Mouse (Mus musculus): ENCODE measurements around the gene Gm10260.

Gm10260 gene

DNA sequence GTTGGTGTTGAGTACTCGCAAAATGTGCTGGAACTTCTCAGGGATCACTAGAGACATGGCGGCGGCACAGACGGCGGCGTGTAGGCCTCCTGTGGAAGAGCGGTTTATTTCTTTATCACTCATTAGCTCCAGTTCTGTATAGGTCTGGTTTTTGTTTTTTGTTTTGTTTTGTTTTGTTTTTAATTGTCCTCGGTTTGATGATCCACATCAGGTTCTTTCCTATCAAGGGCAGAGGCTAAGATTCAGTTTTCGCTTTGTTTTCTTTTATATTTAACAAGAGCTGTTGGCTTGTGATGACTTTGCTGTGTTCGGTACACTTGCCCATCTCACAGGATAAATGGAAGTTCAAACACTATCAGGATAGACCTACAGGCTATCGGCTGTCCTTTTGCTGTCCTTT lies at the start of gene Gm10260:
Gene Gm10260, minus strand, starts transcription at position 101 of the 400 bp plus-strand sequence.
- DNase-seq, result no peak

DNA sequence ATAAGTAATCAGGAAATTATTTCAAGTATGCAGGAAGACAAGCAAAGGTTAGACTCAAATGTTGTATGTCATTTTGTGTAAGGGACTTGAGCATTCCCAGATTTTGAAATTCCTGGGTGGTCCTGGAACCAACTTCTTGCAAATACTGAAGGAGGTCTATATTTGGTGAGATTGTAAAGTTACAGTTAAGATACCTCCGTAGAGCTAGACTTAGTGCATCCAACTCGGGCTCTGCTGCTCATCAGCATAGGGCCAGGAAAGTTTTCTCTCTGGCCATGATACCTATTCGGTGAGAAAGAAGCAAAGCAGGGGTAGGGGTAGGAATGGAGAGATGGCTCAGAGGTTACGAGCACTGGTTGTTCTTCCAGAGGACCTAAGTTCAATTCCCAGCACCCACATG lies 49.4 kb upstream of the Gm10260 start:
- DNase-seq, result no peak

DNA sequence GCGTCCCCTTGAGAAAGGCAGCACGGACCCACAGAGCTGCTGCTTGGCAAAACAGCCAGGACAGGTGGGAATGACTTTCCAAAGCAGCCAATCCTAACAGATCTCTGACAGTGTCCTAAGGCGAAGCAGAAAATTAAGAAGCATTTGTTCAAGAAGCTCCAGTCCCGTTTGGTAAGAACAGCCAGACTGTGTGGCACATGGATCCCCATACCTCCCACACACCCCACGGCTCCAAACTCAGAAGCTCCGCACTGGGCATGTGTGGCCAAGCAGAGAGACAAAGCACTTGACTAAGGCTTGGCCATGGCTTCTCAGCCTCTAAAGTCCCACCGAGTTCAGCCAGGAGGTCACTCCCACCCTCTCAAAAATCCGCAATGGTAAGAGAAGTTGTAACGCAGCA lies 45.5 kb upstream of the Gm10260 start:
- DNase-seq, result peak in 1 of 2 experiments; percentile 22

DNA sequence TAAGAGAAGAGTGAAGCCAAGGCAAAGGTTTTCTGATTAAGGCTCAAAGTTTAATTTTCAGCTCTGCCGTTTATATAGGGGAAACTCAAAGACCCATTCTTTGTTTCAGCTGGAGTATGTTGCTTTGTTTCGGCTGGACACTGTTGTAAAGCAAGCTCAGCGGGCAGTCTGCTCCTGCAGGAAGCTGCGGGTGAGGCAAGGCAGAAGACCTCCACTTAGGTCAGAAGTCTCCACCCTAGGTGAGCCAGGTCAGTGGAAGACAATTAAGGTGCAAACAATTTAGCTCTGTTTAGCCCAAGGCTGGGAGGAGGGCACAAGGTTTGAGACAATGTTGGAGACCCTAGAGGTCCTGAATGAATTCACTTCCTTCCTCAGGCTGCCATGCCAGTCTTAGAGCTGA lies 42.0 kb upstream of the Gm10260 start:
- DNase-seq, result no peak

DNA sequence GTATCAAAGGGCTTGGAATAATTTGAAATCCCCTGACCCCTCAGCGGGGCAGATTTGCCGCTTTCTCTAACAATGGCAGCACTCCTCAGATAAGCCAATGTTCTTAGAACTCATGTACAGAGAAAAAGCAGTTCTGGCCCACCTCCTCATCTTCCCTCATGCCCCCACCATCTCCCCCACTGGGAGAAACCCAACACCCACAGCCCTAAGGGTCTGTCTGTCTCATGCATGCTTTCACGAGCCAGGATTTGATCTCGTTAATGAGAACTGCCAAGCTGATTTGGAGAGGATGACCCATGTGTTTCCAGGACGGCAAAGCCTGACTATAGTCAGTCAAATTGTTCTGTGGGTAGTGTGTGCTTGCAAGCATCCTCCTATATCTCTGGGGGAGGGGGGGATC lies 37.0 kb upstream of the Gm10260 start:
- DNase-seq, result no peak

DNA sequence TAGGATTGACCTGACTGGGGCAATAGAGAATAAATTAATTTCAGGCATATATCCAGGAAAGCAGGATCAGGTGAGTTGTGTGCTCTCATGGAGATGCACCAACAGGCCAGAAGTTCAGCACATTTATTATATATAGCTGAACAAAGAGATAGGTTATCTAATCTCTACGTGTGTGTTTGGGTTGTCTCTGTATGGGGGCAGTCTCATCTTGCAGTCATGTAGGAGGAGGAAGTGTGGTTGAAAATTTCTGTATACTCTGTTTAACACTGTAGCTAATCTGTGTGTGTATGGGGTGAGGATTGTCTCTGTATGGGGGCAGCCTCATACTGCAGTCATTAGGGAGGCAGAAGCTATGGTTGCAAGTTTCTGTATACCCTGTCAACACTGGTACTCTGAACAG lies 34.3 kb upstream of the Gm10260 start:
- no peak for DNase-seq

DNA sequence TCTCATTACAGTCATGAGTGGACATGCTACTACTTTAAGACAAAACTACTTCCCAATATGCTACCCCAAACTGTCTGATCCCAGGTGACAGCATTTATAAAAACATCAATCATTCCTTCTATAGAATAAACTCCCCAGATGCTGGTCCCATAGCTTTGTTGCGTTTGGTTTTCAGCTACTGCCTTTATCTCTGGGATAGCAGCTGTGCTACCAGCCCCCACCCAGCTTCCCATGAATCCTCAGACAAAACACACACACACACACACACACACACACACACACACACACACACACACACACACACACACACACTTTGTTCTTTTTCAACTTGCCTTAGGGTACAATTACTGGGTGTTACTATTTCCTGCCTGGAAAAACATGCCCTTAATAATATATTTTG lies 33.5 kb upstream of the Gm10260 start:
- no peak for DNase-seq

DNA sequence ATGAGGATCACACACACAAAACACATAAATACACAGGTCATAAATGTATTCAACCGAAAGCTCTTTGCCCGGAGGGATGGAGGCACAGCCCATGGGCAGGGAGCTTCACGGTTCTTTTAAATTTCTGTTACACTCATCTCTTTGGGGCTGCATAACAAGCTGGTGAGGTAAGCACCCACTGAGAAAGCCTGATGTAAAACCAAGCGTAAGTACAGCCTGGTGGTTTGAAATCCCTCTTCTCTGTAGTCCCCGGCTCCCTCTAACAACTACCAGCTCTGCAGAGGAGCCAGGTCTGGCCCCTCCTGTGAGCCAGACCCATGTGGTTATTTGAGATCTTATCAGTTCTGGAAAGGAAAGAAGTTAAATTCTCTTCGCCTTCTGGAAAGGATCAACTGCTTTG lies 31.2 kb upstream of the Gm10260 start:
- no peak for DNase-seq

DNA sequence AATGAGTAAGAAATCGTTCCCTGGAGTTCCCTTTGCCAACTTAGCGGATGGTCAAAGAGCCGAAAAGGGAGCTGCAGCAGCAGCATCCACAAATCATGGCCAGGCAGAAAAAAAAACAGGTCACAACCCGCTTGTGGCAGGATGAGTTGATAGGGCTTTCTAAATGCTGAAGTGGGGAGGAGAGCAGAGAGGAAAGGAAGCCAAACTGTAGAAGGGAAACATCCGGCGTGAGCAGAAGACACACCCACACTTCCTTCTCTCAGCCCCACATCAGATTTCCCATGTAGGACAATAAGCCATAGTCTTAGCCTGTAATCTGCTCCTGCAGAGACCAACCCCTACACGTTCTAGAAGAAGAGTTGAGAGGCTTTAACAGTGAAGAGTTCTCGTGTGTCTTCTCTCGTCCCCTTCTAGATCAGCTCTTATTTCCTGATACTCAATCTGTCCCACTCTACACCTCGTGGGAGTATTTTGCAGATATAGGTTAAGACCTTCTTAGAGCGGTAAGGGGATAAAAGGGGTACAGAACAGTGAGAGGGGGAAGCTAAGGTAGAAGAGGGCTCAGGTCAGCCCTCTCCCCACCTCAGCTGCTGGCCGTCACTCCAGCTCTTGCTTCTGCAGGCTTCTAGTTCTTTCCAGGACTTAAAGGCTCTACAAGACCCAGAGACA lies 29.5 kb upstream of the Gm10260 start:
- peak; percentile 13 to 30 for DNase-seq

DNA sequence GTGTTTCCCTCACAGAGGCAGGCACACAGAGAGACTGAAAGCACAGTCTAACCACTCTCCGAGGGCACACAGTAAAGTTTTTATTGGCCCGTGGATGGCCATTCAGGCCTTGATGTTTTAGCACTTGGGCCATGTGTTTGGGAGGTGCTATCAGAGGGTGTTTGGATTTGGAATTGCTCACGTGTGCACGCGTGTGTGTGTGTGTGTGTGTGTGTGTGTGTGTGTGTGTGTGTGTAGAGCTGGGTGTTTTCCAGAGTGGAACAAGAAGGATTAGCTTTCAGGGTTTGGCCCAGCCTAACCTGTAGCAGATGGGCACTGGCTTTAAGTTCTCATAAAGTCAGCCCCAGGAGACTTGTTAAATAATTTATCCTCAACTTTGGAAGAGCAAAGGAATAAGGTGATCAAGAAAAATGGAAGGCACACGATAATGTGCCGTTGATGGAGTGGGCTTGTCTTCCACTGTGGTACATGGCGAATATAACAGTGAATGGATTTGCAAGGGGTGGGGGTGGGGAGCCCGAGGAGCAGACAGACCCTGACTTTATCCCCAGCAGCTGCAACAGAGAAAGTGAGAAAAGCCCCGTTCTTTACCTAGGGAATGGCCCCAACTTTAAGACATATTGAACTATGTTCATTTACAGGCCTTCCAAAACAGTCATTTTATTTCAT lies 24.9 kb upstream of the Gm10260 start:
- DNase-seq, result no peak

DNA sequence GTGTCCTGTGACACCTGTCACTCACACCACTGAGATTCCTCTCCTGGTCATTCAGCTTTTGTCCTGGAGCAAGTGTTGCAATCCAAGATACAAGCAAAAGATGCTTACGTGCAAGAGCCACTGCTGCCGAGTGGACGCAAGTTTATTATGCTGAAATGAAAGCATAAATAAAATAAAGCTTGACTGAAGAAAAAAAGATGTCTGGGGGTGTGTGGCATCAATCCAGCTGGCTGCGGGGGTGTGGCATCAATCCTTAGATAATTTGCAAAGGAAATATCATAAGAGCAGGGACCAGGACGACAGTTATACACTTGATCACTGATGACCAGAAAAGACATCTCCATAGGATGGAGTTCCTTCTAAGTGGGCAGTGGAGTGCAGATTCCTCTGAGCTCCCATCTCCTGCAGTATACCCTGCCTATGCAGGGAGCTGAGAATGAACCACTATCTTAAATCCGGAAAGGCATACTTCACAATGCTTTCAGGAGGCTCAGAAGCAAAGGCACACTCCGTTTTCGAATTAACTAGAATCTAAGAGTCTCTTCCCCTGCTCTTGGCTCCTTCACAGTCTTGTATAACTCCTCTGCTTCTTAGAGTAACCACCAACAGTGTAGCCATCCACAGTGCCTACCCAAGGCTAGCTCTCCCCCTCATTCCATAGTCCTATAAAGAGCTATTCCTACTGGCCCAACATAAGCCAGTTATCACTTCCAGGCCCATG lies 23.2 kb upstream of the Gm10260 start:
- DNase-seq, result peak in 1 of 2 experiments; percentile 40

DNA sequence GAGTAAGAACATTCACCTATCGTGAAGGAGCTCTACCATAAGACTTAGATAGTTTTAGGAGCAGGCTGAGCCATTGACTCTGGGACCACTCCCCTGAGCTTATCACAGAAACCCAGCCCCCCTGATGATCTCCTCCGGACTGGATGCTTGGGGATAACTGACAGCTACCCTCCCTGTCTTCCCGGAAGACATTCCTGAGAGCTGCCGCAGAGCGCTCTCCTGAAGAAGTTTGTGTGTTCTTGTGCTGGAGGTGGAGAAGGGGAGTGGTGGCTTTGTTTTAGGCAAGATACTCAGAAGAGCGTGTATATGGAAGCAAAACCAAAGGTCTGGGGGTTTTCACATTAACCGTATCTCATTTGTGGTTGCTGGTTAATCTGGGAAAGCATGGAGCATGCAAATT lies 21.6 kb upstream of the Gm10260 start:
- DNase-seq, result no peak

DNA sequence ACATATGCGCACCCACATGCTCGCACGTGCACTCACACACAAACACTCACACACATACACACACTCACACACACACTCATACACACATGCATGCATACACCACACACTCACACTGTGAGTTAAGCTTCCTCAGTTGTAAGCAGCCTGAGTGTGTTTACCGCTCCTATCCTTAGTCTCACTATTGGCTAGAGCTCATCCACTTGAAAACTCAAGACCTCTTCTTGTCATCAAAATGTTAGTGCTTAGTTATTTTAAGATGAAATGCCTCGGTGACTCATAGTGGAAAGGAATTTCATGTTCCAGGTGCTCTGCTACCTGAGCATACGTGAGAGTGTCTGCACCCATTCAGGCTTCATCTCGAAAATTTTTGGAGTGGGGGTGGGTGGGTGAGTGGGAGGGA lies 21.2 kb upstream of the Gm10260 start:
- no peak for DNase-seq

DNA sequence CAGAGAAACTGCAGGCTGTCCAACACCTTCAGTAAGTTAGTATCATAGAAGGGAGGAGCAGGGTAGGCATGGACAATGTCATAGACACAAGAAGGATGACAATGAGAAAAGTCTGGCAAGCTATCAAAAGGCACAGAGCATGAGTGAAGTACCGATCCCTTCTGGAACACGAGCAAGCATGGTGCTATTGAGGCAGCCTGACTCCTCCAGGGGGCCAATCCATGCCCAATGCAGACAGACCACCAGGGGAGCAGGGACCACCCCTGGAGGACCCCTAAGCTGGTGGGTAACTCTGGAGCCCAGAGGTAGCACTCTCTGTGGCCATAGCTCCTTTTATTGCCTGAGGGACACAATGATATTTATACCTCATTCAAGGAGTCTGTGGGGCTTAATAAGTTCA lies 20.1 kb upstream of the Gm10260 start:
- DNase-seq, result no peak

DNA sequence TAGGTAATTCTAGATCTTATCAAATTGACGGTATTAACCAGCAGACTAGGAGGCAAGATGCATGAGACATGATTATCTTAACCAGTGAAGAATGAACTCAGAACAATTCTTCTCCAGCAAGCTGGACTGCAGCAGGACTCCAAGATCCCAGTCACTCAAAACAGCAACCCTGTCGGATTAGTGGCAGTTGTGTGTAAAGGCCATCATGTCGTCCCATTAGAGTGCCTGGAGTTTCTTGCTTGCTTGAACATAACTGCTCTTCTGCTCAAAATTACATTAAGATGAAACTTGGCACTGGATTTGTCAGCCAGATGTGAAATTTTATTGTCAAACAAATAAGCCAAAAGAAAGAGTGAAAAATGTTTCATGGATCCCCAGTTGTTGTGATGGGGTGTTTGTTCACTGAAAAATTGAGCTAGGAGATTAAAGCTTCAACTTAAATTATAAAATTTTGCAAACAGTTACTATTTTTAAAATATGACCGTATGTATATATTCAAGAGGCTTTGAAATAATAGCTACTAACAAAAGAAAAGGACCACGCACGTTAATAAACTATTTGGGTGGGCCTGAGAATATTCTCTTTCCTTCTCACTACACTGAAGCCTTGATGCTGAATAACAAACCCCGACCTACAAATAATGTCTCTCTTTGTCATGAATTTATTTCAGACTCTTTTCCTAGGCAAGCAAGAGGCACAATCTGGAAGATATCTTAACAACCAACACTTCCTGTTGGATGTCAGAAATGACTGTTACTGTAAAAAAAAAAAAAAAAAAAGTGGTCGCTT lies 19.4 kb upstream of the Gm10260 start:
- DNase-seq, result peak in 1 of 2 experiments; percentile 17

DNA sequence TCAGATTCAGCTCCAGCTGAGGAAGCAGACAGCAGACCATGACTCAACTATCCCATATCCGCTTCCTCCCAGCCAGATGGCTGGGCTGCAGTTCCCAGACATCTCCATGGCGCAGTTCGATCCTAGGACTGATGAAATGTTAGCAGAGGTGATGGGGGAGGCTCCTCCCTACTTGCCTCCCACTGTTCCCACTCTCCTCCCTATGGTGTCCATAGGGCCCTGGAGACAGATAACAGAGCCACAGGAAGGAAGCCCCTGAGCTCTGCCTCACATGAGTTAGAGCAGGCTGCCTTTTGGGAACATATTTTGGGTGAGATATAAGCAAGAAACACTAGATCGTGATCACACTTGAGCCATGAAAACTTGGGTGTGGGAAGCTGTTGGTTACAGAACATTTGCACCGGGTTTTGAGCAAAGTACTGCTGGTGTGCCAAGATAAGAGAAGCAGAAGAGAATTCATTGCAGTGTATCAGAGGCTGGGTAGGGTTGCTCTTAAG lies 18.3 kb upstream of the Gm10260 start:
- DNase-seq, result no peak

DNA sequence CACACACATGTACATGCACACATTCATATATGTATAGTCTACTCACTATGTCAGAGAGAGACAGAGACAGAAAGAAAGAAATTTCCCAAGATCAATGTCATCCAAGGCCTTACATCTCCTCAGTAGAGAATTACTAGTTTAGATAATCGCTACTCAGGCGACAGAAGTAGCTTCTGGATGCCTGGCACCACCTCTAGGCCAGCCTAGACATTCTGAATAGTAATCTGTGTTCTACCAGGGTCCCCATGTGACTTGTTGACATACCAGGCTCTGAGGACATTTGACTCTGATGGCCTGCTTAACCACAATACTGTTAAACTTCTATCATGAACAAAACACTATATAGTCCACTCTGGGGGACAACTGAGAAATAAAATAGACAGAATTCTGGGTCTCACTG lies 17.2 kb upstream of the Gm10260 start:
- no peak for DNase-seq

DNA sequence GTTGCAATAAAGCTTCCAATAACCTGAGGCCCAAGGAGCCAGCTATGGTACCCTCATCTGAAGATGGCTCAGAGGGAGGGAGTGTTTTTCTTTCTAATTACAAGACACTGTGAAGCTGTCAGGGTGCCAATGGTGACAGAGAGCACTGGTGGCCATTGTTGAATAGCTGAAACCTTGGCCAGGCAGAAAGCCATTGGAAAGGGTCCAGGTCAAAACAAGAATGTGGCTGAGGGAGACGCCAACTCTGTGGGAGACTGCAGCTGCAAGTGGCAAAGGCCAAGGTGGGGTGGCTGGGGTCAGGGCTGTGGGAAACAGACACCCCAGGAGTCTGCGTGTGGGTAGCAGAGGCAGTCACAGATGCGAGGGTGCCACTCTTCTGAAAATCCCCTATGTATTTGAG lies 16.3 kb upstream of the Gm10260 start:
- DNase-seq, result peak; percentile 43 to 59

DNA sequence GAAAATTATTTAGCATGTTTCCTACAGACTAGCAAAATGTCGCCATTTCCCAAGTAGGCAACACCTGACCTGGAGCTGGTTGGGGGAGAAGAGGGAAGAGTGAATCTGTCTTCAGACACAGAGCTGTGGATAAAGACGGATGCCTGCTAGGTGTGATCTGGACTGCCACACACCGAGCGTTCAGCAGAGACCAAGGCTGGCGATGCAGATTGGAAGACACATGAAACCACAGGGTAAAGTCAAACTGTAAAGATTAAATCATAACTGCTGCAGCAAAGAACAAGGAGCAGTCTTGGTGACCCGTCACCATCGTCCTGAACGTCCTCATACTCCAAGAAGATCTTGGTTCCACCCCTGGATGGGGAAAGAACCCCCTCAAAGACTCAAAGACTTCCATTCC lies 15.5 kb upstream of the Gm10260 start:
- DNase-seq, result no peak

DNA sequence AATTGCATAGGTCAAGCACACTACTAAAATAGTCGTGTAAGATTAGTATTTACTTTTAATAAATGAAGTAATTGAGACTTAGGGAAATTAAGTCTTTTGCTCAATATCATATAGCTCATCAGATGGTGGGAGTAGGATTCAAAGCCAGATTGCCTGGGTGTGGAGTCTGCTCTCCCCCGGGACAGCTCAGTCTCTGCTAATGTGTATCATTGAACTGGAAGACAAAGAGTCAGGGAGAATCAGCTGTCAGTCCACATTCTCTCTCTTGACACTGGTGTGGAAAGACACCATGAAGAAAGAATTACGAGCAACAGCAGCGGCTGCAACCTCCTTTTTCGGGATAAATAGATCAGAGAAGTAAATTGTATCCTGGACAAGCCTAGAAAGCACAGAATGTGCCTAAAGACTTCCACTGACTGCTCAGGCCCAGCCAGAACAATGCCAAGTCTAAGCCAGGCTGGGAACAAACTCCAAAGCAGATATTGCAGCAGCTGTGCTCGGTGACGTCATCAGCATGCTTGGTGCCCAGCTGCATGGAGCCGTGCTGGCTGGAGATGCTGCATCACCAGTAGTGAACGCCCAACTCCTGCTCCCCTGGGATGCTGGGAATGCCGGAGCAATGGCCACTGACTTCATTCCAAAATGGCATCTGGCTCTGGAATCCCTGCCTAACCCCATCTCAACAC lies 14.5 kb upstream of the Gm10260 start:
- peak; percentile 16 to 34 for DNase-seq

DNA sequence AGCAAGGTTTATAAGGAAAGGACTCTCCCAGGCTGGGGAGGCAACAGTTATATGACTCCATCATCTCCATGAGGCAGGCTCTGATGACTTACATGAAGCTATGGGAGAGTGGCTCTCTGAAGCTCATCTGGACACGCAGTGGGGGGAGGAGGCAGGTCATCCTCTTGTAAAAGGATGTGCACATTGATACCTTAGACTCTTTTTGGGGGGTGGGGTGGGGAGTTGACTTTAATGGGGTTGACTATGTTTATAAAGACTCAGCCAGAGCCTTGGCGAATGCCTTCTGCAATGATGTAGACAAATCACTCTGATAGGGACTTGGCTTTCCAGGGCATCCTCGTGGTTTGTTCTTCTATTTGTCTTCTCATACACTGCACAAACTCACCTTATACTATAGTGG lies 8.8 kb upstream of the Gm10260 start:
- DNase-seq, result no peak

DNA sequence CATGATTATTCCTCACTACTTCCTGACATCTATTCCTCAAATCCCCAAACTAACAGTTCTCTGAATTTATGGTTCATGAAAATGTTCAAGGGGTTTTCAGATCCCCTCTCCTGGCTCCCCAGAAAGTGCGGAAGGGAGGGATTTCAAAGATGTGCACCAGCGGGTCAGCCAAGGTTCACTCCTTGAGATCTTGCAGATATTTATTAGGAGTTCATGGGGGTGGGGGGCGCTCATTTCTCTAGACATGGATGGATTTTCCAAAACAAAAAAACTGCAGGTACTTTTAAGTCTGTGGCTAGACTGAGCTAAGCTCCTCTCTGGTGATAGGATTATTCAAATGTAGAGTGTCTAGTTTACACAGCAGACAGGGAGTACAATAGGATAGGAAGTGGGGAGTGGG lies 8.4 kb upstream of the Gm10260 start:
- no peak for DNase-seq
